Mouse (Mus musculus): ENCODE measurements around the gene Cdca8.

- no peak for TF ChIP-seq CTCF (IDR thresholded peaks at IDR 0.05; ENCODE audit: low read depth)
- no peak for TF ChIP-seq EP300 (optimal IDR thresholded peaks at IDR 0.05)
Measured at GRCm38 (mm10) chr4:124882151-124882729, 56.9 kb downstream of the Cdca8 start.

Measured in stomach, postnatal 0 days (tissue).